Mouse (Mus musculus) erythroblast, embryonic 14.5 days (primary cell): Measurements from ENCODE around the gene Ost4.

Experiments
- GATA1 ChIP-seq: IDR thresholded peaks from 2 replicates; pipeline ENCODE4 v1.6.1; 2012; ENCODE audit warnings: low read length, inconsistent platforms, mixed read lengths
- TAL1 ChIP-seq: IDR thresholded peaks from 3 replicates; pipeline ENCODE4 v1.6.1; 2012; ENCODE audit warnings: low read length, inconsistent platforms, mixed read lengths

- TF ChIP-seq GATA1 (no peak), TAL1 (no peak)
These were observed 35.0 kb downstream of the Ost4 start for GRCm38 (mm10) chr5:30872574-30872973.
